Mouse (Mus musculus) C2C12 (cell line): ENCODE measurements at regions not wholly inside any gene's neighbourhood (a gene's known extent, or its start where the extent isn't known, plus 50 kb on each side); places are given as distances from the start of the nearest gene placed in this dataset.

Source experiments
- H3K27me3 ChIP-seq: one replicate; pipeline ENCODE4 v1.6.1; 2011; ENCODE audit not compliant: control insufficient read depth, insufficient read depth, insufficient read length
- H3K36me3 ChIP-seq: one replicate; pipeline ENCODE4 v1.6.1; 2011; ENCODE audit not compliant: control insufficient read depth, insufficient read depth
- H3K4me3 ChIP-seq: one replicate; pipeline ENCODE4 v1.5.1; 2011; ENCODE audit warnings: mild to moderate bottlenecking, control low read depth; ENCODE audit not compliant: poor library complexity, insufficient read depth, severe bottlenecking
- H3K79me2 ChIP-seq: one replicate; pipeline ENCODE4 v1.6.1; 2011; ENCODE audit not compliant: control insufficient read depth, insufficient read depth
- H3K79me3 ChIP-seq: one replicate; pipeline ENCODE4 v1.6.1; 2011; ENCODE audit warnings: low read depth, control low read depth
- H3ac ChIP-seq: one replicate; pipeline ENCODE3; 2011; ENCODE audit warnings: low read depth; ENCODE audit not compliant: control insufficient read depth, insufficient read length
- CEBPB ChIP-seq: IDR thresholded peaks from one replicate; pipeline ENCODE4 v1.6.1; 2011; ENCODE audit warnings: low read depth, mild to moderate bottlenecking, control low read depth, moderate library complexity
- CTCF ChIP-seq: IDR thresholded peaks from one replicate; pipeline ENCODE4 v1.5.1; 2011; ENCODE audit not compliant: control insufficient read depth, insufficient read depth, insufficient read length
- FOSL1 ChIP-seq: IDR thresholded peaks from one replicate; pipeline ENCODE4 v1.8.0; 2011; ENCODE audit warnings: mild to moderate bottlenecking, low read length; ENCODE audit not compliant: poor library complexity, insufficient read depth, severe bottlenecking
- MAX ChIP-seq: IDR thresholded peaks from one replicate; pipeline ENCODE4 v1.6.1; 2011; ENCODE audit warnings: mild to moderate bottlenecking, control low read depth
- MYOD1 ChIP-seq: IDR thresholded peaks from one replicate; pipeline ENCODE4 v1.6.1; 2011; ENCODE audit warnings: low read depth; ENCODE audit not compliant: control insufficient read depth, insufficient read length
- MYOG ChIP-seq: IDR thresholded peaks from one replicate; pipeline ENCODE4 v1.6.1; 2011; ENCODE audit not compliant: control insufficient read depth, insufficient read length; ENCODE audit errors: extremely low read depth
- USF1 ChIP-seq: IDR thresholded peaks from one replicate; pipeline ENCODE4 v1.6.1; 2011; ENCODE audit warnings: low read depth, mild to moderate bottlenecking, control low read depth, moderate library complexity

- Histone ChIP-seq H3K79me2 (no peaks in the 10 kb centered on the region), H3K4me3 (no peak overlapping the region), H3K27me3 (no peaks in the 10 kb centered on the region), H3ac (no peak overlapping the region), H3K36me3 (no peaks in the 10 kb centered on the region), H3K79me3 (no peaks in the 10 kb centered on the region)
- no peak for TF ChIP-seq USF1
- TF ChIP-seq CTCF = no peak
Measured at GRCm38 (mm10) chr17:88195893-88196292, 130.8 kb upstream of the Fbxo11 start.

GRCm38 (mm10) chr17:88196322-88196721 lies 131.2 kb upstream of the Fbxo11 start:
- Histone ChIP-seq H3K36me3 (no peaks in the 10 kb centered on the region), H3K4me3 (no peak overlapping the region), H3K79me3 (no peaks in the 10 kb centered on the region), H3K27me3 (no peaks in the 10 kb centered on the region), H3ac (no peak overlapping the region), H3K79me2 (no peaks in the 10 kb centered on the region)
- TF ChIP-seq FOSL1 (no peak), MYOD1 (no peak), MAX (no peak), MYOG (no peak), USF1 (no peak), CEBPB (no peak), CTCF (no peak)

- Histone ChIP-seq H3K79me2 (no peaks in the 10 kb centered on the region), H3ac (no peak overlapping the region), H3K27me3 (no peaks in the 10 kb centered on the region), H3K4me3 (no peak overlapping the region), H3K79me3 (no peaks in the 10 kb centered on the region), H3K36me3 (no peaks in the 10 kb centered on the region)
- no peak for TF ChIP-seq MYOG
- no peak for TF ChIP-seq MYOD1
- no peak for TF ChIP-seq CEBPB
- TF ChIP-seq MAX = no peak
- no peak for TF ChIP-seq USF1
- no peak for TF ChIP-seq CTCF
- no peak for TF ChIP-seq FOSL1
Measured at GRCm38 (mm10) chr17:88197381-88197780, 132.3 kb upstream of the Fbxo11 start.

GRCm38 (mm10) chr17:88201249-88201970 lies 136.3 kb upstream of the Fbxo11 start:
- TF ChIP-seq CEBPB = no peak
- no peak for TF ChIP-seq FOSL1
- H3K4me3 ChIP-seq = no peak overlapping the region
- no peaks in the 10 kb centered on the region for H3K36me3 ChIP-seq
- H3K27me3 ChIP-seq = no peaks in the 10 kb centered on the region
- H3K79me3 ChIP-seq = no peaks in the 10 kb centered on the region
- no peaks in the 10 kb centered on the region for H3K79me2 ChIP-seq
- H3ac ChIP-seq = no peak overlapping the region

GRCm38 (mm10) chr17:88202214-88202613 lies 137.1 kb upstream of the Fbxo11 start:
- H3ac ChIP-seq = no peak overlapping the region
- H3K4me3 ChIP-seq = no peak overlapping the region
- H3K36me3 ChIP-seq = no peaks in the 10 kb centered on the region
- no peaks in the 10 kb centered on the region for H3K79me3 ChIP-seq
- no peak for TF ChIP-seq MYOG
- no peak for TF ChIP-seq MYOD1
- TF ChIP-seq CTCF = no peak
- no peak for TF ChIP-seq MAX
- TF ChIP-seq FOSL1 = no peak
- no peak for TF ChIP-seq CEBPB
- TF ChIP-seq USF1 = no peak
- no peaks in the 10 kb centered on the region for H3K27me3 ChIP-seq
- H3K79me2 ChIP-seq = no peaks in the 10 kb centered on the region

- TF ChIP-seq CEBPB = no peak
- no peak for TF ChIP-seq USF1
- TF ChIP-seq FOSL1 = no peak
- TF ChIP-seq MYOD1 = no peak
- TF ChIP-seq MYOG = no peak
- TF ChIP-seq CTCF = no peak
- no peak for TF ChIP-seq MAX
- H3K79me2 ChIP-seq = no peaks in the 10 kb centered on the region
- H3K27me3 ChIP-seq = no peaks in the 10 kb centered on the region
- no peaks in the 10 kb centered on the region for H3K79me3 ChIP-seq
- H3ac ChIP-seq = no peak overlapping the region
- H3K36me3 ChIP-seq = no peaks in the 10 kb centered on the region
- H3K4me3 ChIP-seq = no peak overlapping the region
Measured at GRCm38 (mm10) chr17:88209565-88209964, 144.5 kb upstream of the Fbxo11 start.
